8 mouse cellular contexts compared by ENCODE assay signal in the genomic region with DNA sequence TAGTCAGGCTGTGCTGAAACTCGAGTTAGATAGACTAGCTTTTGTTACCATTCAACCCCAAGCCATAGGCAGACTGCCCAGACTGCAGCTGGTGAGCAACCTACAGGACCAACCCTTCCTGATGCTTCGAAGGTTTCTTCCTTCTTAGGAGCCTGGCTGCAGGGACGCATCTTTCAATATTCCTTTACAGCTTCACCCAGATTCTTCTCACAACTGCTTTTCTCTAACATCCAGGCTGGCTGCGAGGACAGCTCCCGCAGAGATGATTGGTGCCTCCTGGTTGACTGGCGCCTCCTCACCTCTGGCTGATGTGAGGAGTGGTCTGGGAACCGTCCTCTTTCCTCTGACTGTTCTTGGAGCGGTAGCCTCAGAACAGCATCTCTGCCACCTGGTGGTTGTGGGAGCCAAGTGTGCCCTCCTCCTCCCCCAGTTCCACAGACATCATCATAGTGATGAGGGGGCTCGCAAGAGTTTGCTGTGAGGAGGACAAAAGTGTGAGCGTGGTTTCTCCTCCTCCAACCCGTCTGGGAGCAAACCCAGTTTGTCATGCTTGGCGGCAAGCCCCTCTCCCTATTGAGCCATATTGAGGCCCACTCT. TPM values are rescaled to one million over a fixed set of nuclear protein-coding genes. Genes with fewer than 3 reads are reported as not detected.
DNase-seq lines count a peak whose midpoint lies in the region; ATAC-seq lines count a peak whose summit lies in the region.

No protein-coding gene starts in this region.

- no peak overlapping the region; the same call in 1 of the 2 replicates for H3K4me3 ChIP-seq in intestine, embryonic 14.5 days (ENCODE audit: low read depth, low read length)

- peak; percentile 68 for DNase-seq in ovary, postnatal 36 days (ENCODE audit: low spot score)
- DNase-seq in ovary, postnatal 10 days (ENCODE audit: low spot score): no peak
- DNase-seq in cerebellum, postnatal 14 days: peak; percentile 82
- DNase-seq in gastrocnemius, postnatal 10 days: peak; percentile 53
- peak; percentile 85 for DNase-seq in intestine, embryonic 14.5 days (ENCODE audit: low spot score)
- peak; percentile 76 to 82 for DNase-seq in left cerebral cortex, postnatal 36 days (ENCODE audit: low spot score in 2 of 2)
- peak; percentile 66 for DNase-seq in right cerebral cortex, postnatal 4 days

- H3K27me3 ChIP-seq in intestine, embryonic 14.5 days (replicated peaks; ENCODE audit: control insufficient read depth, insufficient read depth, low read length): no peaks in the 10 kb centered on the region

- H3K4me2 ChIP-seq in intestine, embryonic 14.5 days (ENCODE audit: low read length): peak overlapping the region; percentile 97

- 2% methylated on average over 12 of the region's 12 CpGs for WGBS in intestine, embryonic 14.5 days

- no peak overlapping the region for H3K9ac ChIP-seq in intestine, embryonic 14.5 days (ENCODE audit: low read length)

- H3K27ac ChIP-seq in intestine, embryonic 14.5 days (ENCODE audit: low read depth): no peak overlapping the region

- intact Hi-C loops in left cerebral cortex, postnatal 36 days (cut with DNase I): loop anchor here (1.0 kb wide), 1 partner anchor 141 kb away; no protein-coding TSS in a partner anchor

- no peaks in the 10 kb centered on the region for H3K9me3 ChIP-seq in intestine, embryonic 14.5 days (ENCODE audit: control insufficient read depth, low read length)

- H3K4me1 ChIP-seq in intestine, embryonic 14.5 days (replicated peaks; ENCODE audit: control insufficient read depth, insufficient read depth, low read length): peaks cover 17% of the 10 kb centered on the region

- H3K36me3 ChIP-seq in intestine, embryonic 14.5 days (ENCODE audit: control insufficient read depth, insufficient read depth, low read length): no peaks in the 10 kb centered on the region

- ATAC-seq in intestine, embryonic 14.5 days (replicated peaks; ENCODE audit: low FRiP score, low TSS enrichment, low read depth): no peak
- ATAC-seq in megakaryocyte progenitor cell, adult 5-6 weeks (replicated peaks; ENCODE audit: poor library complexity): peak; percentile 49

RNA-seq across cellular contexts. Expression of a gene that starts 14.0 kb away (rescaled TPM):
- 10 to 100 TPM in 1 of 2 experiments, 1 to 10 TPM in 1; 4.3 to 15.2 TPM for total RNA-seq in gastrocnemius, postnatal 10 days (2021)
- polyA plus RNA-seq in intestine, embryonic 14.5 days (2014; fragmentation: Nextera tagmentation; extraction: Ambion mirVana): 2.7 TPM in 2 replicates
- total RNA-seq in left cerebral cortex, postnatal 36 days (2021): 10 to 100 TPM; 21.9 to 74.3 TPM
- total RNA-seq in megakaryocyte progenitor cell, adult 5-6 weeks (2015): 94.5 and 144 TPM in 2 replicates
- 72.4 and 111 TPM in 2 replicates for total RNA-seq in megakaryocyte progenitor cell, adult 5-6 weeks (2017)
